Comparison of ENCODE assay signal across 22 mouse cellular contexts in the genomic region with DNA sequence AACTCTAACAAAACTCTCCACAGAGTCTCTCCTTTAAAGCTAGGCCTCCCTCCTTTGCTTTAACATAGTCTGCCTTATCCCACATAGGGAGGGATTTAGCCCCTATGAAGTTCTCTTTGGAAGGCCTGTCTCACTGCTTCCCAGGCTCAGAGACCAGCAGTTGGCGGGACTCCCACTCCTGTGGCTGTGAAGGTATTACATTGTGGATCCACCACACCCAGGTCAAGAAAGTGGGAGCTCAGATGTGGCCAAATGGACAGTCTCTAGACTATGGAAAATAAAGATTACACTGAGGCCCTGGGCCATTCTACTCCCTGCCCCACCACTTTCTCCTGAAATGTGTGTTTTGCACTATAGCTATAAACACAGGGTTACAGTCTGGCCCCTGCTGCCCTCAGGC. TPM values are rescaled to one million over a fixed set of nuclear protein-coding genes. Genes with fewer than 3 reads are reported as not detected.
DNase-seq lines count a peak whose midpoint lies in the region; ATAC-seq and TF ChIP-seq lines count a peak whose summit lies in the region.
"Had no signal": no experiment of that assay in that cellular context is flagged by ENCODE, and none has a peak within 500 bp of the region (broad histone marks: within the 10 kb centered on the region; RNA-seq: fewer than 3 reads in every experiment).

No protein-coding gene starts in this region.

- no peak overlapping the region for H3K9ac ChIP-seq in intestine, embryonic 15.5 days
- H3K9ac ChIP-seq in intestine, postnatal 0 days (ENCODE audit: low read depth, low read length): no peak overlapping the region
- H3K9ac ChIP-seq in liver, embryonic 16.5 days (ENCODE audit: low read depth, low read length): no peak overlapping the region
- H3K9ac ChIP-seq in liver, embryonic 11.5 days (ENCODE audit: low read depth, low read length): no peak overlapping the region
- H3K9ac ChIP-seq: hindbrain, embryonic 14.5 days had no signal

- no peak overlapping the region for H3K4me2 ChIP-seq in intestine, embryonic 15.5 days (replicated peaks)
- no peak overlapping the region for H3K4me2 ChIP-seq in intestine, postnatal 0 days (replicated peaks; ENCODE audit: low read depth)
- no peak overlapping the region for H3K4me2 ChIP-seq in liver, embryonic 16.5 days (ENCODE audit: low read depth, low read length)
- no peak overlapping the region for H3K4me2 ChIP-seq in liver, embryonic 11.5 days
- H3K4me2 ChIP-seq in myocyte (ENCODE audit: low read depth): peak overlapping the region; percentile 30
- H3K4me2 ChIP-seq: hindbrain, embryonic 14.5 days had no signal

- H3K36me3 ChIP-seq in intestine, embryonic 15.5 days: no peaks in the 10 kb centered on the region
- H3K36me3 ChIP-seq in intestine, postnatal 0 days (ENCODE audit: control insufficient read depth, insufficient read depth): no peaks in the 10 kb centered on the region
- H3K36me3 ChIP-seq in liver, embryonic 16.5 days (ENCODE audit: control insufficient read depth, insufficient read depth): no peaks in the 10 kb centered on the region
- no peaks in the 10 kb centered on the region for H3K36me3 ChIP-seq in liver, embryonic 11.5 days (ENCODE audit: control insufficient read depth, insufficient read depth, low read length)
- H3K36me3 ChIP-seq in myocyte (ENCODE audit: control insufficient read depth, insufficient read depth): no peaks in the 10 kb centered on the region
- H3K36me3 ChIP-seq: midbrain, embryonic 10.5 days had no signal

- DNase-seq in cerebellum, postnatal 25 days: peak; percentile 27 to 70
- DNase-seq in cerebellum, adult 8-10 months: no peak
- DNase-seq in liver, embryonic 11.5 days (ENCODE audit: low spot score): no peak
- DNase-seq in right cerebral cortex, postnatal 10 days (ENCODE audit: low spot score in 2 of 2): no peak
- DNase-seq: adrenal gland, adult 2 months; B cell, adult 2 months; cerebellum, adult 11 months; heart, postnatal 36 days; lung, adult 18-20 months; lung, postnatal 10 days; right cerebral cortex, postnatal 4 days; thymus, adult 2 months; thymus, postnatal 4 days had no signal

- H3K27ac ChIP-seq in intestine, embryonic 15.5 days: no peak overlapping the region
- no peak overlapping the region for H3K27ac ChIP-seq in intestine, postnatal 0 days (ENCODE audit: low read depth, low read length)
- H3K27ac ChIP-seq in liver, embryonic 16.5 days (ENCODE audit: low read length): peak overlapping the region; percentile 18; the same call in 1 of the 2 replicates
- H3K27ac ChIP-seq in liver, embryonic 11.5 days (ENCODE audit: low read depth, low read length): no peak overlapping the region
- H3K27ac ChIP-seq: hindbrain, embryonic 14.5 days; midbrain, embryonic 10.5 days had no signal

- no peak for TF ChIP-seq POLR2A in myocyte (IDR thresholded peaks at IDR 0.05; ENCODE audit: insufficient read length, low read depth)

- no peaks in the 10 kb centered on the region for H3K79me2 ChIP-seq in myocyte (ENCODE audit: control insufficient read depth, insufficient read depth)

- no peaks in the 10 kb centered on the region for H3K27me3 ChIP-seq in intestine, embryonic 15.5 days (replicated peaks)
- H3K27me3 ChIP-seq in intestine, postnatal 0 days (replicated peaks; ENCODE audit: control insufficient read depth, insufficient read depth, low read length): no peaks in the 10 kb centered on the region
- H3K27me3 ChIP-seq in liver, embryonic 16.5 days (ENCODE audit: control insufficient read depth, insufficient read depth, low read depth, low read length): no peaks in the 10 kb centered on the region
- H3K27me3 ChIP-seq in liver, embryonic 11.5 days (replicated peaks; ENCODE audit: control insufficient read depth, insufficient read depth, low read length): no peaks in the 10 kb centered on the region
- no peaks in the 10 kb centered on the region for H3K27me3 ChIP-seq in myocyte (ENCODE audit: control insufficient read depth, insufficient read depth, insufficient read length)

- H3K9me3 ChIP-seq in intestine, embryonic 15.5 days: no peaks in the 10 kb centered on the region
- no peaks in the 10 kb centered on the region for H3K9me3 ChIP-seq in intestine, postnatal 0 days (ENCODE audit: control insufficient read depth)
- H3K9me3 ChIP-seq in liver, embryonic 16.5 days (replicated peaks; ENCODE audit: control insufficient read depth, low read length): no peaks in the 10 kb centered on the region
- H3K9me3 ChIP-seq in liver, embryonic 11.5 days (ENCODE audit: control insufficient read depth, low read length): no peaks in the 10 kb centered on the region
- H3K9me3 ChIP-seq: midbrain, embryonic 10.5 days had no signal

- TF ChIP-seq CTCF in intestine, postnatal 0 days (IDR thresholded peaks at IDR 0.05; ENCODE audit: low read depth): no peak

- H3K4me3 ChIP-seq in intestine, embryonic 15.5 days (replicated peaks): no peak overlapping the region
- no peak overlapping the region for H3K4me3 ChIP-seq in intestine, postnatal 0 days (ENCODE audit: low read depth, low read length)
- H3K4me3 ChIP-seq in liver, embryonic 16.5 days (ENCODE audit: low read depth, low read length): no peak overlapping the region
- H3K4me3 ChIP-seq in liver, embryonic 11.5 days (ENCODE audit: low read depth, low read length): no peak overlapping the region
- H3K4me3 ChIP-seq in myocyte: no peak overlapping the region
- H3K4me3 ChIP-seq: midbrain, embryonic 10.5 days had no signal

- WGBS in intestine, embryonic 15.5 days: 88% methylated on average over 1 of the region's 1 CpGs
- 81% methylated on average over 1 of the region's 1 CpGs for WGBS in intestine, postnatal 0 days
- 61% methylated on average over 1 of the region's 1 CpGs for WGBS in liver, embryonic 16.5 days (ENCODE audit: insufficient replicate concordance)
- 83% methylated on average over 1 of the region's 1 CpGs for WGBS in liver, embryonic 11.5 days

- H3K4me1 ChIP-seq in intestine, embryonic 15.5 days (replicated peaks): 0 out of 2 replicates have a peak, but pooled peaks cover 4% of the 10 kb centered on the region
- H3K4me1 ChIP-seq in intestine, postnatal 0 days (replicated peaks; ENCODE audit: control insufficient read depth, insufficient read depth, low read length): peaks cover 8% of the 10 kb centered on the region; the same call in 1 of the 2 replicates
- peaks cover 5% of the 10 kb centered on the region; the same call in 1 of the 2 replicates for H3K4me1 ChIP-seq in liver, embryonic 16.5 days (ENCODE audit: control insufficient read depth, low read depth, low read length)
- peaks cover 26% of the 10 kb centered on the region for H3K4me1 ChIP-seq in liver, embryonic 11.5 days (replicated peaks; ENCODE audit: control insufficient read depth, insufficient read depth, low read length)
- H3K4me1 ChIP-seq: midbrain, embryonic 10.5 days had no signal

- H3ac ChIP-seq in myocyte (ENCODE audit: control insufficient read depth, insufficient read length): no peak overlapping the region

- ATAC-seq in intestine, embryonic 15.5 days: peak; percentile 30; the same call in 1 of the 2 replicates
- ATAC-seq in intestine, postnatal 0 days: no peak
- ATAC-seq in liver, embryonic 16.5 days (ENCODE audit: low read depth): no peak
- no peak for ATAC-seq in liver, embryonic 11.5 days (replicated peaks; ENCODE audit: low FRiP score)
- ATAC-seq: forebrain, embryonic 14.5 days; inflammation-experienced regulatory T-cells, adult 6 months; midbrain, embryonic 16.5 days had no signal

TF ChIP-seq in myocyte, 11 proteins besides CTCF, POLR2A, EP300 and RAD21:
- no peak for TF ChIP-seq CEBPB (IDR thresholded peaks at IDR 0.05; ENCODE audit: insufficient read depth, poor library complexity, severe bottlenecking)
- TF ChIP-seq E2F4 (IDR thresholded peaks at IDR 0.05; ENCODE audit: insufficient read depth): no peak
- no peak for TF ChIP-seq USF1 (IDR thresholded peaks at IDR 0.05; ENCODE audit: low read depth)
- TF ChIP-seq MYOG (IDR thresholded peaks at IDR 0.05; ENCODE audit: control insufficient read depth in 1 of 3, insufficient read depth in 1 of 3, insufficient read length in 2 of 3, low read depth in 2 of 3): no peak
- TF ChIP-seq TCF12 (IDR thresholded peaks at IDR 0.05; ENCODE audit: insufficient read depth, poor library complexity, severe bottlenecking): no peak
- TF ChIP-seq MYOD1 (IDR thresholded peaks at IDR 0.05; ENCODE audit: control insufficient read depth in 1 of 3, insufficient read length in 2 of 3, low read depth in 2 of 3): no peak
- no peak for TF ChIP-seq REST (IDR thresholded peaks at IDR 0.05; ENCODE audit: insufficient read depth, insufficient read length)
- TF ChIP-seq POLR2AphosphoS2 (IDR thresholded peaks at IDR 0.05; ENCODE audit: insufficient read length, low read depth): no peak
- TF ChIP-seq MAX (IDR thresholded peaks at IDR 0.05; ENCODE audit: low read depth): no peak
- no peak for TF ChIP-seq SRF (IDR thresholded peaks at IDR 0.05; ENCODE audit: control insufficient read depth, insufficient read length, low read depth)
- no peak for TF ChIP-seq TCF3 (IDR thresholded peaks at IDR 0.05; ENCODE audit: insufficient read length, low read depth)

RNA-seq across cellular contexts. Expression of a gene that starts 53.0 kb away (rescaled TPM):
- polyA plus RNA-seq in intestine, embryonic 15.5 days (2015; fragmentation: Nextera tagmentation; extraction: Ambion mirVana): 1.5 and 1.7 TPM in 2 replicates
- polyA plus RNA-seq in intestine, postnatal 0 days (2015; fragmentation: Nextera tagmentation; extraction: Ambion mirVana): 1.5 and 2.1 TPM in 2 replicates
- 0.48 and 0.65 TPM in 2 replicates for polyA plus RNA-seq in liver, embryonic 16.5 days (2015; fragmentation: Nextera tagmentation; extraction: Ambion mirVana)
- polyA plus RNA-seq in liver, embryonic 11.5 days (2014; fragmentation: Nextera tagmentation; extraction: Ambion mirVana): 1.6 and 2.1 TPM in 2 replicates
- 4.6 TPM for polyA plus RNA-seq in myocyte (2012; fragmentation: generic; extraction: Trizol)

Comparison
In these comparisons a context has a peak if more than half of its experiments do, and no peak if none do; other contexts are left out.
1. DNase-seq: peak in cerebellum, postnatal 25 days (2 of 2); none in cerebellum, adult 8-10 months (single experiment), liver, embryonic 11.5 days (single experiment) and right cerebral cortex, postnatal 10 days (0 of 2).